Mouse (Mus musculus): ENCODE results near the gene Spred2.

The Spred2 gene

DNA sequence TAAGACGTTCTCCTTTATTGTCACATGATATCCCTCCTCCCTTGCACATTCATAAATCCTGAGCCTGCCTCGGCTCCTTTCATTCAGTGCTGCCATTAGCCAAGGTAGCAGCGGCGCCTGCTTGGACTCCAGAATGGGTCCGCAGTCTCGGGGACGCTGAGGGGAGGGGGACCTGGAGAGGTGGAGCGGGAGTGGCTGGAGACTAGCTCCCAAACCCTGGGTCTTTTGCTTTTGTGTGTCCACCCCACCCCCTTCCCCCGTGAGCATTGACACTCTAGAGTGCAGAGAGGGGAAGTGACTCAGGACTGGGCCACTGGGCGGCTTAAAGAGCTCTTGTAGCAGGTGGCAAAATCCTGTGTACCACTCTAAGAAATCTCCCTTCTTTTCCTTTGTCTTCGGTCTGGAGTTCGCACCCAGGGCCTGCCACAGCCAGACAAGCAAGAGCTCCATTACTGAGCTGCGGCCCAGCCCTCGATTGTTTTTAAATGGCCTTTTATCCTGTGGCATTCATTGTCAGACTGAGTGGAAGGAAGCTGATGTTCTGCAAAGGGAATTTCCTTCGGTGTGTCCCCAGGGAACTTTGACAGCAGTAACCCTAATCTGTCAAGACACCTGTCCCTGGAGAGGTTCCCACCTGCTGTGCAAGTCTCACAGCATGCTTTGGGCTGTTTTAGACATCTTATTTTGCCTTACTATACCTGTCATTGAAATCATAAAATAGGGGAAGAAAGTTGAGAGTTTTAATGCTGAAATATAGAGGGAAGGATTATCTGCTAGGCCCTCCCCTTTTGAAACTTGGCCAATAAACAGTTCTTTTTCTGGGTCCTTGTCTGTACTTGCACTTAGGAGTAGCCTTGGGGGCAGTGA is 2.0 kb downstream of the Spred2 start:
- DNase-seq, result peak; percentile 72

DNA sequence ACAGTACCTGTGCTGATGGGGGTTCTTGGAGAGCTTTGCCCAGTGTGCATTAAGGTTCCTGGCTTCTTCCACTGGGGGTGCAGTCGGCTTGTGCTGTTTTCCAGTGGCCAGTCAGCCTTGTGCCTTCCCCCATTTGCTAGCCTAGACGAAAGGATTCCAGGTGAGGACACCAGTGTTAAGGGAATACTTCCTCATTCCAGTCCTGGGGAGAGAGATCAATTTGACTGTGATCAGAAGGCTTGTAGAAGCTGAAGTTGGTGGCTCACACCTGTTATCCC is 2.6 kb downstream of the Spred2 start:
- DNase-seq, result no peak

DNA sequence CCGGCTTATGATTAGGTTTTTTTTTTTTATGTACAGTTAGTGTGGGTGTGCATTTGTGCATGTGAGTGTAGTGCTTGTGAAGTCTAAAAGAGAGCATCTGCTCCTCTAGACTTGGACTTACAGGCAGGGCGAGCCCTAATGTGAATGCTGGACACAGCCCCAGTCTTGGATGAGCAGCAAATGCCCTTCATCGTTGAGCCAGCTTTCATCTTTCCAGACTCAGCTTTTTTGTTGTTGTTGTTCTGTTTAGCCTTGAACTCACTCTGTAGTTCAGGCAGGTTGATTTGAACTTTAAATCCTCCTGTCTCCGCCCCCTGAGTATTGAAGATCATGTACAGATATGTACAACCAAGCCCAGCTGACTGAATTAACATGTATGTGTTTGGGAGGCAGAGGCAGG is 4.5 kb downstream of the Spred2 start:
- peak; percentile 49 for DNase-seq

DNA sequence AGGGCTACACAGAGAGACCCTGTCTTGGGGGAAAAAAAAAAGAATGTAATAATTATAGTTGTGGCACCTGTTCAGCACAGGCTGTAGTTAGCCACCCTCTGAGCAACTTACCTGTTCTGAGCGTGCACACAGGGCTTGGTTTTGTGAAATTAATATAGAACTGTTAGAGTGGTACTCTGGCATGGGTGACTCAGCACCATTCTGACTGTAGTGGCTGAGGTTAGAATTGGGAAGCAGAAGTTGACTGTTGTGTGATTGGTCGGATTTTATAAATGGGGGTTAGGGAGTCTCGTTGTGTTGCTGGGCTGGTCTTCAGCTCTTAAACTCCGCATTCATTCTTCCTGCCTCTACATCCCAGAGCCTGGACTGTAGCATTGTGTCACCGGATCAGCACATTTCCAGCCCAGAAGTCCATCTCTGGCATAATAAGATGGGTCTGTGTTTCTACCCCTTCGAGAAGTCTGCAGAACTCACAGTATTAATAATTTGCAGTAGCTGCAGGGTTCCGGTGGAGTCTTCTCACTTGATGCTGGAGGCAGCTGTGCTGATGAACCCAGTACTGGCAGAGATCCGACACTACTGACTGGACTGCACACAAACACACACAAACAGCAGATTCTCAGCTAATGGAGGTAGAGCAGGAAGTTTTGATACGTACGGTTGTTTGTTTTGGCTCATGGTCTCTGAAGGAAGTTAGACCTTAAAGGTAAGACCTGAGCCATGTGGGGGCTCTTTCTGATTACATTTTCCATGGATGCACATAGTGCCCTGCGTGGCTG is 5.1 kb downstream of the Spred2 start:
- DNase-seq, result peak; percentile 40

DNA sequence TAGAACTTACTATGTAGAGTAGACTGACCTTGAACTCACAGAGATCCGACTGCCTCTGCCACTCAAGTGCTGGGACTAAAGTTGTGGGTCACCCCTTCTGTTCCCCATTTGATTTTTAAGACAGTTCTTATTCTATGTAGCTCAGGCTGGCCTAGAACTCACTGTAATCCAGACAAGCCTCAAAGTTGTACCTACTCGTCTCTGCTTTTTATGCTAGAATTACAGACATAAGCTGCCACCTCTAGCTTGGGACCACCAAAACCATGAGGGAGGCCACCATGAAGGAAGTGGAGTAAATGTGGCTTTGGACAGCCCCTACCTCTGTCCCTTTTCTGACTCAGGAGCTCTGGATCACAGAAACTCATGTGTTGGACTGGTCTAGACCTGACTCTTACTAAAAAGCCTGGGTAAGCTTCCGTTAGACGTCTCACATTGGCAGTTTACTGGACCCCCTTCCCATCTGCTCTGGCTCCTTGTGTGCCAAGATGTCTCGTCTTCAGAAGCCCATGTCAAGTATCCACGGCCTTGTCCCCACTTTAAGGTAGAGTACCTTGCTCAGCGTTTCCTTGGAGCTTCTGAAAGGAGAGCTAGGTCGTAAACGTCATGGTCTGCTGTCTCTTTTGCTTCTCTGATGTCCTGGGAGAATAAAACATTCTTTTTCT is 7.5 kb downstream of the Spred2 start:
- DNase-seq, result peak; percentile 22

DNA sequence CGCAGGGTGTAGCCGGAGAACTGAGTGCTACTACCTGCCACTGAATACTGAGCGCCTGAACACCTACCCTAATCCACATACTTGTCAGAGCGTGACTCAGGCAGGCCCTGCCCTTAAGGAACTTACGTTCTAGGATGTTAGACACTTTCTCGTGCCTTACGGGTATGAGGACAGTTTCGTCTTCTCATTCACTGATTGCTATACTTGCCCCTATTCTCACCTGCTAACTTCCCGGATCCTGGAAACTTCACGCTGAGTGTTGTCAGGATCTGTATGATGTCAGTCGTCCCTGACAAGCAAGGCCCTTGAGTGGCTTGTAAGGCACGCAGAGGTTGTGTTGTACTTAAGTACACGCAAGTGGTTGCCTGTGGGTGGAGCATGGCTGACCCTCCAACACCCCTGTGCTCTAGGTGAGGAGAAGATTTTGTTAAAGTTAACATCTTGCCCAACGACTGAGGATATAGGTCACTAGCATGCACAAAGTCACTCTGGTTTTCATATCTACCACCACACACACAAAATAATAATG is 8.9 kb downstream of the Spred2 start:
- DNase-seq, result no peak

DNA sequence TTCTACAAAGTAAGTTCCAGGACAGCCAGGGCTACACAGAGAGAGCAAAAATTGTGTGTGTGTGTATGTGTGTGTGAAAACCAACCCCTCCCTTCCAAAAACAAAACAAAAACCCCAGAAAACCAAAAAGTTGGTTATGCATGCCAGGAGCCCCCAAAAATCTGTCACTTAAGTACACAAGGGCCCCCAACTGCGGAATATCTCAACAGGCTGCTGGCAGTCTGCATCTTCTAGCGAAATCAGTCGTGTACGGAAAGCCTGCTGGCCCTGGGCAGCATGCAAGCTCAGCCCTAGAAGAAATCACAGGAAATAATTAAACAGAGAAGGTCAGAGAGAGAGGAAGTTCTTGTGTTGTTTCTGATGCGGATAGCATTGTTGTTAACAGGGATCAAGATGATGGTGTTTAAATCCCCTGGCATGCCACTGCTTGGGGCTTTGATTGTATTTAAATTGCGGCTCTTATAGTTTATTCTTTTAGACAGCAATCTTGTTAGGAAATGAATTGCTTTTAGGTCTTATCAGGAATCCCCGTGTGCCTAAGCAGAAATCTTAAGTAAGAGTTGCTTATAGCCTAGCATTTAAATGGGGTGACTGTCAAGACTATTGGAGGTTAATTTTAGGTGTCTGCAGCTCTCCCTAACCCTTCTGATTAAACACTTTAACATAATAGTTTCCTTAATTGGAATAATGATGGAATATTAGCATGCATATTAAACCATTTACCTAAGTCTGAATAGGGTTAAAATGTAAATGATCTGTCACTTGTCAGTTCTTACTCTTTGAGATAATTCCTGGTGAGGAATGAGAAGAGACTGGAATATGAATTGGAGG is 11.6 kb downstream of the Spred2 start:
- no peak for DNase-seq

DNA sequence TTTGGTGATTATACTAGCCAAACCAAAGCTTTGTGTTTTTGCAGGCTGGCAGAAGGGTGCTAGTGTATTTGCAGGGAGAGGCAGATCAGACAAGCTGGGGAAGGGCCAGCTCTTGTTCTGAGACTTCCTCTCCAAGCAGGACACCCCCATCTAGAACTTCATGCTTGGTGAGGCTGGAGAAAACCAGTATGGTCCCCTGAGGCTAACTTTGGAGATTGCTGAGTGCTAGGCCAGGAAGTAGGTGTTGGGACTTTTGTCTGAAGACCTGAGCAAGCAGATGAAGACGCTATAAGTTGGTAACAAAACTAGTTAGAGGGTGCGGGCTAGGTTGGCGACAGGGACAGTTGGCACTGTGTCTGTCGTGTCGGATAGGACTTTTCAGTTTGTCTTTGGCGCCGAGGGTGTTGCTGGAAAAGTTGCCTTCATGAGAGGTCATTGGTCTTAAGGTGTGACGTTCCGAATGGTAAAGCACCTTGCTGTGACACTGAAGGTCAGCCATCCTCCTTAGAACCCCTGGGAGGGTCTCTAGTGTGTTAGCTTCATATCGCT is 14.4 kb downstream of the Spred2 start:
- no peak for DNase-seq

DNA sequence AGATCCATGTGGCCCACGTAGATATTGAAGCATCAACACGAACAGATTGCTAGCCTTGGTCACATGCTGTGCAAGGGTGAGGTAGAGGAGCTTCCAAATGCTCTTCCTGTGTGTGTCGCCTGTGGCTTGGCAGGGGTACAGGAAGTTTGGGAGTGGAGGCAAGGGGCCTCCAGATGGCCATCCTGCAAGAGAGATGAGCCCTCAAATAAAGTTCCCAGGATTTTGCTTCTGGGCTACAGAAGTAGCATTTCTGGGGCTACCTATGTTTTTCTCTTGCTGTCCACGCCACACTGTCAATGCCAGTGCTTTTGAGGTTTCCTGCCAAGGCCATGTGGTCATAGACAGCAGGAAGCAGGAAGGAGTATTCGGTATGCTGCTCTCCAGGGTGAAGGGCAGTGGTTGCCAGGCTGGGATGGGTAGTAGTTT is 15.1 kb downstream of the Spred2 start:
- DNase-seq, result peak; percentile 94

DNA sequence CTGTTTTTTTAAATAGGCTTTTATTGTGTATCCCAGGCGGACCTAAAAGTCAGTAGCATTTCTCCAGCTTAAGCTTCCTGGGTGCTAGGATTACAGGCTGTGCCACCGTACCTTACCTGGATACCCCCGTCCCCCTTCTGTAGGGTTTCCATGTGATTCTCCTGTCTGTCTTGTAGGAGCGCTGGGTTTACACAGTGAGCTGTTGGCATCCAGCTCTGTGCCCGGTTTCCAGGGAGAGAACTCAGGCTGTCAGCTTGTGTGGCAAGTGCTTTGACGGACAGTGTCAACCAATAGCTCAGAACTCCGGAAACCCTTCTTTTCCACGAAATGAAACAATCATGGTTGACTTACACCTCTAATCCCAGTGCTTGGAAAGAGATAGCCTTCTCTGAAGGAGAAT is 15.7 kb downstream of the Spred2 start:
- DNase-seq, result no peak

DNA sequence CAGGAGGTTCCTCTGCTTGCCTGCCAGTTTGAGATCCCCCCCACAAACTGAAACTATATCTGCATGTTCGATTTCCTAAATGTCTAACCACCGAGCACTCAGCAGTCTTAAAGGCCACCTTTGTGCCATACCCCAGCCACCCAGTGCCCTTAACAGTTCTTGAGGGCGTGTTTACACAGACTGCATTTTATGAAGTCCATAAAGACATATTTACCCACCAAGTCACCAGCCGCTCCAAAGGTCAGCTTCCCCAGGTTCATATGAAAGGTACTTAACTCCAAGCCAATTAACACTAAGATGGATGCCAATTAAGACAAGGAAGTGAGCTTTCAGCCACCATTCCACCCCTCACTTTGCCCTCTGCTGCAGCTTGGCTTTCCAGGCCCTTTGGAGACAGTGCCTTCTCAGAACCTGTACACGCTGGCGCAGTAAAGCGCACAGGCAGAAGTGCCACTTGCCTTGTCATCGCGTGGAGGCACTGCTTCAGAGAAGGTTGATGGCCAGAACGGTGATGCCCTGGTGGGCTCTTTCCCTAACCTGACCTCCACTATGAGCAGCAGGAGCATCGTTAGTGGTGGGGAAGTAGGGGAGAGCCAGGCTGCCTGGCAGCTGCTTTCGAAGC is 17.1 kb downstream of the Spred2 start:
- DNase-seq, result no peak

DNA sequence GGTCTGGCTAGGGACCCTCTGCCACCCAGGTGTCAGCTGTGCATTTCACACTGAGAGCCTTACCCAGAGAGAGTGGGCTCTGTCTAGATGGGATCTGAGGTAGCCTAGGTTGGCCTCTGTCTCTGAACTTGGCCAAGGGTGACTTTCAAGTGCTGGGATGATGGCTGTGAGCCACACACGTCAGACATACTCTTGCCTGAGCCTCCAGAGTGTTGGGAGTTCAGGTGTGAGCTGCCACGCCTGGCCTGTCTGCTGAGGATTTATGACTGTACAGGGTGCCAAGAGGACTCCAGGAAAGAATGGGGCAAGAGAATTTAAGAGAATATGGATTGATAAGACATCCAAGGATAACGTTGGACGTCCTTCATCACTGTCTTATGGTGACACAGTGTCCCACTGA is 17.8 kb downstream of the Spred2 start:
- no peak for DNase-seq

DNA sequence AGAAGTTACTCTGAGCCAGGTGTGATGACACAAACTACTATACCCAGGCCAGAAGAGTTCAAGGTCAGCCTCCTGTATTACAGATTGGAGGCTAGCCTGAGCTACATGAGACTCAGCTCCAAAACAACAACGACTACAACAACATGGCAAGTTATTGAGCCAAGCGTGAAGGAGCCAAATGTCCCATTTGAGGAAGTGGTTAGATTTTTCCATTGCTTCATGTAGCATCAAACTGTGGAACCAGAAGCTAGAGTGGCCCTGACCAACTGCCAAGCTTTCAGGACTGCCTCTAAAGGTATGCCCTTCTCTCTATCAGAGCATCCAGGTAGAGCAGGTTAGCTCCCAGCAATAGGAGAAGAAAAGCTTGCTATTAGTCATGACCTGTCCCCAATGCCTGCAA is 19.6 kb downstream of the Spred2 start:
- no peak for DNase-seq

DNA sequence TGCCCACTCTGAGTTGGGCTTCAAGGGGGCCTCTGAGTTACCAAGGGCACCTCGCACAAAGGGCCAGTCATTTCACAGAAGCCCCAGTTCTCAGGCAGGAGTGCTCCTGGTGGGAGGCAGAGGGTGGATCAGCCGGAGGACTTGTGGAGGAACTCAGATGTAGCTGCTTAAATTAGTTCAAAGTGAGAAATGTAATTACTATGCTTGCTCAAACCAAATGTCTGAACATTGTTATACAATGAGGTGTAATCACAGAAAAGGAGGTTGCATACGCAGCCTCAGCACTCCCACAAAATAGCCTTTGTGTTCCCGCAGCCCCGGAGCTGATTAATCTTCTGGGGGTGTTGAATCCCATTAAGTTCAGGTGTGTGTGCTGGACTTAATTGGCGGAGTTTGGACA is 20.5 kb downstream of the Spred2 start:
- DNase-seq, result no peak

DNA sequence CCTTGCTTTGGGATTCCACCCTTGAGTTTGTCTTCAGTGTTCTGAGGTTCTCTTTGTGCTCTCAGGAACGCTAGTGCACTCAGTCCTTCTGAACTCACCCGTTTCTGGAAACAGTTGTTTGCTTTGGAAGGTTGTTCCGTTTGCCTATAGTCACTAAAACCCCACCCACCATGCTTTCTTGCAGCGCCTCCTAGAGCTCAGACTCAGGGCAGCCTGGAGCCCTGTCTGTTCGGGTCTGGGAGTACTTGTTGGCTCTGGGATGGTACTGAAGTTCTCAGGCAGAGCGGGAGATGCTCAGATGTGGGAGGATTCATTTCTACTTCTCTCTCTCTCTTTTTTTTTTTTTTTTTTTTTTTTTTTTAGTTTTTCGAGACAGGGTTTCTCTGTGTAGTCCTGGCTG is 22.5 kb downstream of the Spred2 start:
- DNase-seq, result no peak

DNA sequence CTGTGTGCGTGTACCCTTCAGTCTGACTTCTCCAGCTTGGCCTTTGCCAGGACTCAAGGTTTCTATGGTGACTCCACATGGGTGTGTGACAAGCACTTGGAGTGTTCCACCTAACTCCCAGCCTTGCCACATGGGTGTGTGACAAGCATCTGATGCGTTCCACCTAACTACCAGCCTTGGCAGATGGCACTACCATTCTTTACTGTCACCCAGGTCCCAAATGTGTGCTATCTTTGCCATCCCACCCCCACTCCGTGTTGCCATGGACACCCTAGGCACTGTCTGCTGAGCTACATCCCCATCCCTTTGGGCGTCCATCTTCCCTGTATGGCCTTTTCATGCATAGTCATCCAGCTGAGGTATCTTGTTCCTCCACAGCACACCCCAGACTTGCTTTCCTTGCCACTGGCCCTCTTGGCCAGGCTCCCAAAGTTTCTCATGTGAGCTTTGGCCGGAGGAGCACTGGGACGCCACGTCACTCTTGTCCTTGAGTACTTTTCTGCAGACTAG is 23.5 kb downstream of the Spred2 start:
- DNase-seq, result no peak

DNA sequence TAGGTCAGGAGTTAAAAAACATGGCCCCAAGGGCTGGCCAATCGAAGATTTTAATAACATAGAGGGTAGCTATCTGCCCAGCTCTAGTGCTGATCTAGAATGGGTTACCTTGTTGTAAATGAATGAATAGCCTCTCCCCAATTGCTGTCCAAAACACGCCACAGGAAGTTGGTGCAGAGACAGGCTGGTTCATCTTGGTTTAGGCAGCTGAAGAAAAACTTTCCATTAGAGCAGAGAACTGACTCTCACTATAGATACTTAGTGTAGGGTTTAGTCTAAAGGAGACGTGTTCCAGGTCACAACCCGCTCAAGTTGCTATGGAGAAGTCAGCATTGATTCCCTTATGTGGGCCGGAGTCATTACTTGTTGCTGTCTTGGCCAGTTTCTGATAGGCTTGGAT is 25.6 kb downstream of the Spred2 start:
- no peak for DNase-seq

DNA sequence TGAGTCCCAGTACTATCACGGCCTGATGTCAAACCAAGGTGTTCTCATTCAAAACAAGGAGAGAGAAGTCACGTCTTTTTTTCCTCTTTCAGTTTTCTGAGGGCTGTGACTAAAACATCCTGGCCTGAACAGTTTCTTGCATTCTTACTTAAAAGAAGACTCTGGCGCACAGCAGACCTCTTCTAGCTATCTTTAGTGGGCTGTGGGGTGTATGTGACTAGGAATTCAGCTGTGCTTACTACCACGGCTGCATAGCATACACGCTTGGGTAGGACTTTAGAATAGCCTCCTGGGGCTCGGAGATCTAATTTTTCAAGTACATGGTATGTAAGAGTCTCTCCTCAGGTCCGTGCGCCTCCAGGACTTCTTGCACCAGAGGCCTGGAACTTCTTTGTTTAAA is 26.0 kb downstream of the Spred2 start:
- DNase-seq, result no peak

DNA sequence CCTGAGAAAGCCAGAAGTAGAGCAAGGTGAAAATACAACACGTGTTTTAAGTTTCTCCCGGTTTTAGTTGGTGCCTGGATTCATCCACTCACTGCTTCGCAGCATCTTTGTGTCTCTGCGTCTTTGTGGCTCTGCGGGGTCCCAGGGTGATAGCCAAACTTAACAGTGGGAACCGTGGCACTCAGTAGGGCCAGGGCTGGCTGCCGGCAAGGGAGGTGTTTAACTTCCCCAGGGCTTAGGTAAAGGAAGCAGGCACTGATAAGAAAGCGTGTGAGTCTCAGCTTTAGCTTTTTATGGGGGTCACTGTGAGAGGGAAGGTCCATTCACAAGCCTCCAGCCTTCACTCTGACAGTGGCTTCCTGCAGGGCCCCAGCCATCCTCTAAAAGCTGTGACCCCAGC is 28.8 kb downstream of the Spred2 start:
- no peak for DNase-seq

DNA sequence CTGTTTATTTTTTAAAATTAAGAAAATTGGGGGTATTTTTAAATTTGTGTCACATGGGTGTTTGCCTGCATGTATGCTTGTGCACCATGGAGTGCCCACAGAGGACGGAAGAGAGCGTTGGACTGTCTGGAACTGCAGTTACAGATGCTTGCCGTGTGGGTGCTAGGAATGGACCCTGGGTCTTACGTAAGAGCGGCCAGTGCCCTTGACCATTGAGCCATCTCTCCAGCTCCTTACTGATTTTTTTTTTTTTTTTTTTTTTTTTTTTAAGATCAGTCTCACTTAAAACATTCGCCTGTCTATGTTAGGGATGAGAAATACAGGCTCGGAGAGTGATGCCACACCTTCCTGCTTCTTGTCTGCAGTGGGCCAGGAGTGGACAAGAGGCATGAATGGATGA is 29.7 kb downstream of the Spred2 start:
- DNase-seq, result no peak

DNA sequence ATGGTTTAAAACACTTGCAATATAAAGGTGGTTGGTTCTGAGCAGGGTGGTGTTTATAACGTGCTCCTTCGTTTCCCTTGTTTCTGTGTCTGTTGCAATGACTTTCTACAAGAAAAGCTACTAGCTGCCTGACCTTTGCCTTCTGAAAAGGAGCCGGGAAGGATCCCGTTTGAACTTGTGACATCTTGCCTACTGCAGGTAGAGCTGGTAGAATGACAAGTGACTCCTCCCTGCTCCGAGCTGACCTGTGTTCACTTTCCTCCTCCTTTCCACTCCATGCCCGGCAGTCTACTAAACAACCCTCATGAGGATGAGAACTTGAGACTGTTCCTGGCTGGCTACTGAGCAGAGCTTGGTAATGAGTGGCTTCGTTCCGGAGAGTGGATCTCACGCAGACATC is 30.9 kb downstream of the Spred2 start:
- no peak for DNase-seq

DNA sequence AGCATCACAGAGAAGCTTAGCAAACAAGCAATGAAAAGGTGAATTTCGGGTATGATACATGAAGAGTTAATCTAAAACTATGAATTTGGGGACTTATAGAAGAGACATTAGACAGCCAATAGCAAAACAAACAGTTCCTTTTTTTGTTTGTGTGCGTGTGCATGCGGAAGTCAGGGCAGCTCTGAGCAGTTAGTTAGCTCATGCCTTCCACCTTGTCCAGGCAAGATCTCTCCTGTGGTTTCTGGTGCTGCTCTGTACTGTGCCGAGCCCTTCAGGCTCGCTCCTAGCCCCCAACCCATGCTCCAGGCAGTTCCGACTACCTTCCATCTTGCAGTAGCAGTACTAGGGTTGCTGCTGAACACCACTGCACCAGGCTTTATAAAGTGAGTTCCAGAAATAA is 31.5 kb downstream of the Spred2 start:
- DNase-seq, result no peak

Data from cerebellum, adult 8-10 months (tissue).